Mouse (Mus musculus): ENCODE data around the gene Upk3b.

Upk3b gene

DNA sequence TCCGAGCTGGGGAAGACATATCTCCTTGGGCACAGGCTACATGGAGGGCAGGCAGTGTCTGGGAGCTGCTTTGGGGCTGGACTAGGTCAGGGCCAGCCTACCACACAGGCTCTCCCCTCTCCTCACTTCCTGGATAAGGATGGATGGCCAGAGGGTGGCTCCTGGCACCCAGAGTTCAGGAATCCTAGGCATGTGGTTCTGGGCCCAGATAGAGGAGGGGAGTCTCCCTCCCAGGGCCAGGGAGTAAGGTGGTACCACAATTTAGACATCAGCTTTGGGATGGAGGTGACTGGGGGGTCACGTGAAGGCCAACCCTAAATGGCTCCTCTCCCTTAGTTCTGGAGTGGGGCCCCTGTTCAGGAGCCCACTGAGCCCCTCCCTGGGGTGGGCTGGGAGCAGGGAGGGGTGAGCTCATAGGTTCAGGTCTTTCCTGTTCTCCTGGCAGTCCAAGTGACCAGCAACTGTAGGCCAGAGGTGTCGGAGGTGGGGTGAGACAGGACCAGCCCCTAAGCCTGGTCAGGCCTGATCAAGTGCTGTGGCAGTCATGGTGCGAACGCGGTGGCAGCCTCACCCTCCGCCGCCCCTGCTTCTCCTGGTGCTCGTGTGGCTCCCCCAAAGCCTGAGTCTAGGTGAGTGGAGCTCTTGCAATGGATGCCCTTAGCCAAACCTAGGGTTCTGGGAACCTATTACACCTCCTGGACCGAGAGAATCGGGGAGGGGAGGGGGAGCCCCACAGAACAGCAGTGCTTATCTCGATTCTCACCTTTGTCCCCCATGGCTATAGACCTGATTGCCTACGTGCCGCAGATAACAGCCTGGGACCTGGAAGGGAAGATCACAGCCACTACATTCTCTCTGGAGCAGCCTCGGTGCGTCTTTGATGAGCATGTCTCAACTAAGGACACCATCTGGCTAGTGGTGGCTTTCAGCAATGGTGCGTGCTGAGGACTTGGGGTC is at the start of gene Upk3b:
Upk3b (plus strand) TSS at position 239 of the 957 bp plus-strand sequence.
- no peak for DNase-seq (ENCODE audit: low spot score in 2 of 2)

DNA sequence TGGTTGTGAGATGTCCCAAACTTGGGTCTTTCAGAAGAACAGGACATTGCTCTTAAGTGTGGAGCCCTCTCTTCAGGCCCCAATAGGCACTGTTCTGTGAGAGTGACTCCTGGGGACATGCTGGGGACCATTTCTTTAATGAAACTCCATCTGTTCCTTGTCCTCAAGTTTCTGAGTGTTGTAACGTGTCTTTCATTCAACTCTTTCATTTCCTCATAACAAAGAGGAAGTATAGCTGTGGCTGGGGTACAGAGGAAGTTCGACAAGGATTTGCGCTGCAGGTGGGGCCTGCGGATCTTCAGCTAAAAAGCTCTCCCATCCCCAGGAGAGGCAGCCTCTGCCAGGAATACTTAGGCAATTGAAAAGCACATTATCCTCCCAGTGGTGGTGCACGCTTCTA is 47.7 kb upstream of the Upk3b start:
- no peak for DNase-seq (ENCODE audit: low spot score in 2 of 2)

- no peak for DNase-seq (ENCODE audit: low spot score in 2 of 2)
Observed at GRCm38 (mm10) chr5:135993381-135993965, 44.8 kb upstream of the Upk3b start.

GRCm38 (mm10) chr5:135994335-135994724 is 44.0 kb upstream of the Upk3b start:
- no peak for DNase-seq (ENCODE audit: low spot score in 2 of 2)

GRCm38 (mm10) chr5:135994725-135995687 is 43.3 kb upstream of the Upk3b start, which contains the start of gene Dtx2:
Dtx2 (plus strand) TSS chr5:135994800.
- peak; percentile 80 to 82 for DNase-seq (ENCODE audit: low spot score in 2 of 2)

DNA sequence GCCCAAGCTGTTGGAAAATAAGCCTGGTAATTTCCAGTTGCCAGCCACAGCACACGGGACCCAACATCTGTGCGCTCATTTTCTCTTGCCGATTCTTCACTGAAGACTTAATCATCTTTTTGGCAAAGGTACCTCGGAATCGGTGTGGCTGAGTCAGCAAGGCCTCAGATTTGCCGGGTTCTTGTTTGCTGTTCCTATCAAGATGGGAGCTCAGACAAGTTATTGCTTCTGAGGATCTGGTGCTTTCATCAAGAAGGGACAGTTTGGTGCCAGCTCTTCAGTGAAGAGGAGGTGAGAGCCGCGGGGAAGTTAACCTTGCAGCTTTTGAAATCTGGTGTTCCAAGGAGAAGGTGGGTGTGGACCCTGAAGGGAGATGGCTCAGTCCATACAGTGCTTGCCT is 42.1 kb upstream of the Upk3b start:
- no peak for DNase-seq (ENCODE audit: low spot score in 2 of 2)

DNA sequence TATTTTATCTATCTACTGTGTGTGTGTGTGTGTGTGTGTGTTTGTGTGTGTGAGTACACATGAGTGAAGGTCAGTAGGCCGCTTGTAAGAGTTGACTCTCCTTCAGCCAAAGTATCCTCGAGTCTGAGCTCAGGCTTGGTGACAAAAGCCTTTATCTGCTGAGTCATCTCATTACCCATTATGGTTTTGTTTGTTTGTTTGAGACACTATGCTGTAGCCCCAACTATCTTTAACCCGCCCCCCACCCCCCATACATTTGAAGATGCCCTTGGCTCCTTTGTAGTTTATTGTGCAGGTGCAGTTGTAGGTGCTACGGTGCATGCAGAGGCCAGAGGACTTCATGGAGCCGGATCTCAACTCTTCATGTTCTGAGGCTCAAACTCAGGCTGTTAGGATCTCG is 37.1 kb upstream of the Upk3b start:
- DNase-seq (ENCODE audit: low spot score in 2 of 2), result no peak

GRCm38 (mm10) chr5:136002325-136002724 is 36.0 kb upstream of the Upk3b start:
- DNase-seq (ENCODE audit: low spot score in 2 of 2), result no peak

- no peak for DNase-seq (ENCODE audit: low spot score in 2 of 2)
Observed at GRCm38 (mm10) chr5:136002751-136003151, 35.5 kb upstream of the Upk3b start.

GRCm38 (mm10) chr5:136004537-136004936 is 33.8 kb upstream of the Upk3b start:
- DNase-seq (ENCODE audit: low spot score in 2 of 2), result no peak

- DNase-seq (ENCODE audit: low spot score in 2 of 2), result no peak
Observed at GRCm38 (mm10) chr5:136007745-136008144, 30.6 kb upstream of the Upk3b start.

- no peak for DNase-seq (ENCODE audit: low spot score in 2 of 2)
Observed at GRCm38 (mm10) chr5:136014877-136015276, 23.4 kb upstream of the Upk3b start.

GRCm38 (mm10) chr5:136015586-136015985 is 22.7 kb upstream of the Upk3b start:
- no peak for DNase-seq (ENCODE audit: low spot score in 2 of 2)

GRCm38 (mm10) chr5:136016014-136016876 is 22.1 kb upstream of the Upk3b start:
- DNase-seq (ENCODE audit: low spot score in 2 of 2), result no peak

DNA sequence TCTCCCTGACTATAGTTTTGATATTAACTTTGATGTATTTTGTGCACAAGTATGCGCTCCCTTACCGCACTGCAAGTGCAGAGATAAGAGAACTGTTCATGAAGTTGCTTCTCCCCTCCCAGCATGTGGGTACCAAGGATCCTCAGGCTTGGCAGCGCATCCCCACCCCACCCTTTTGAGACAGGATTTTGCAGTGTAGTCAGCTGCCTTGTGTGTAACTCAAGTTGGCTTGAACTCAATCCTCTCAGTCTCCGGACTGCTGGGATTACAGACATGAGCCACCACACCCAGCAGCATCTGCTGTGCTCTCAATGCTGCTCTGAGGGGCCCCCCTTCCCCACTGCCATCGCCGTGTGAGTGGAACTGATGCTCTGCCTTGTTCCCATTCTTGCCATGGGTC is 21.0 kb upstream of the Upk3b start:
- no peak for DNase-seq (ENCODE audit: low spot score in 2 of 2)

GRCm38 (mm10) chr5:136018726-136019125 is 19.6 kb upstream of the Upk3b start:
- DNase-seq (ENCODE audit: low spot score in 2 of 2), result no peak

GRCm38 (mm10) chr5:136019907-136020306 is 18.4 kb upstream of the Upk3b start:
- DNase-seq (ENCODE audit: low spot score in 2 of 2), result no peak

DNA sequence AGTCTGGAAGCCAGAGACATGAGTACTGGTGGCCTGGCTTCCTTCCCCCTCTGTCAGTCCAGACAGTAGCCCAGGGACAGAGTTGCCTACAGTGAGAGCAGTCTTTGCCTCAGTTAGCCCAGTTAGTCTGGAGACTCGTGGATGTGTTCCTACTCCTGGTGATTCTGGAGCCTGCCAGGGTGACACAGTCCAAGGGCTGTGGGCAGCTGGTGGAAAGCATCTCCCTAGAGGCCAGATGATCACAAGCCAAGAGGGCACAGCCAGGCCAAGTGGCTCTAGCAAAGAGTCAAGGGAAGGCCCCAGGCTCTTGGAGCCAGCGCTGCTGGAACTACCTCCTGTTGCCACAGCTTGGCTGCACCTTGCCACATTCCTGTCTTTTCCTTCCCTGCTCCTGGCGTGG is 12.6 kb upstream of the Upk3b start:
- DNase-seq (ENCODE audit: low spot score in 2 of 2), result no peak

- no peak for DNase-seq (ENCODE audit: low spot score in 2 of 2)
Observed at GRCm38 (mm10) chr5:136026859-136027258, 11.4 kb upstream of the Upk3b start.

GRCm38 (mm10) chr5:136027612-136028311 is 10.5 kb upstream of the Upk3b start:
- no peak for DNase-seq (ENCODE audit: low spot score in 2 of 2)
